Mouse (Mus musculus) Patski (cell line): ENCODE measurements around the gene Ldlr. TPM values are rescaled to one million over a fixed set of nuclear protein-coding genes. Genes with fewer than 3 reads are reported as not detected.
"Not testable (repeated sequence)": the region's sequence is repeated elsewhere in the genome, so short reads cannot be mapped to it uniquely, and the experiment has no call there.

ENCODE experiments used
- ATAC-seq: fragments of 100-300 bp; one replicate; pipeline ENCODE4 v1.8.0; 2021
- CTCF ChIA-PET: fragments of 350-600 bp; sonication (Branson Sonifier 250); formaldehyde crosslinking; loops from one replicate; lab custom pipeline; 2022; ENCODE audit warnings: inconsistent platforms; lab: Charles Lee
- POLR2A ChIA-PET: fragments of 350-600 bp; sonication (Branson Sonifier 250); formaldehyde crosslinking; loops from one replicate; lab custom pipeline; 2022; ENCODE audit warnings: antibody characterized with exemption, inconsistent platforms; lab: Charles Lee
- DNase-seq: peaks from one replicate; pipeline ENCODE4 v3.0.0-alpha.2; 2011; ENCODE audit warnings: low read depth, low spot score
- H3K27me3 ChIP-seq: fragments of 371-371 bp; one replicate; pipeline ENCODE4 v1.5.1; 2021
- CTCF ChIP-seq: fragments of 100-300 bp; IDR thresholded peaks from one replicate; pipeline ENCODE4 v1.5.1; 2021
- in situ Hi-C: fragments of 300-500 bp; cut with MboI; formaldehyde crosslinking; loops from 3 replicates; pipeline ENCODE4 v1.11.1; 2018; ENCODE audit warnings: low pct_unique_long_range_greater_than_20kb, mixed read lengths
- polyA plus RNA-seq: library from polyadenylated mRNA; unstranded; gene quantifications from one replicate; pipeline ENCODE4 v1.2.3, GENCODE M21; 2021

Ldlr gene
- polyA plus RNA-seq, 1 experiment from 2014 or later: 38.4 TPM

- CTCF ChIA-PET: interaction anchor here (0.9 to 1.4 kb wide), 2 partner anchors 12 to 14 kb away, joined by 3 read pairs; no protein-coding TSS in a partner anchor
- ATAC-seq (no peak), DNase-seq (no peak)
- POLR2A ChIA-PET: interaction anchor here (0.7 kb wide), 1 partner anchor 41 kb away, joined by 3 read pairs; no protein-coding TSS in a partner anchor
- TF ChIP-seq CTCF: no peak
- H3K27me3 ChIP-seq: no peaks in the 10 kb centered on the region
- in situ Hi-C loops: no loop called here
Observed at GRCm38 (mm10) chr9:21764084-21764999, 41.1 kb downstream of the Ldlr start.

GRCm38 (mm10) chr9:21767896-21768295, 44.6 kb downstream of the Ldlr start:
- no peak for TF ChIP-seq CTCF
- ChIA-PET CTCF (interaction anchor here (0.9 kb wide), 1 partner anchor 11 kb away, joined by 3 read pairs; no protein-coding TSS in a partner anchor), POLR2A (interaction anchor here (0.6 kb wide), 2 partner anchors 55 to 149 kb away, joined by 3 to 4 read pairs; no protein-coding TSS in a partner anchor)
- no peak for DNase-seq
- in situ Hi-C loops: no loop called here
- no peak for ATAC-seq
- H3K27me3 ChIP-seq: no peaks in the 10 kb centered on the region

GRCm38 (mm10) chr9:21768511-21769411, 45.5 kb downstream of the Ldlr start:
- POLR2A ChIA-PET: interaction anchor here (0.6 kb wide), 1 partner anchor 70 kb away, joined by 3 read pairs; no protein-coding TSS in a partner anchor
- H3K27me3 ChIP-seq: no peaks in the 10 kb centered on the region
- no peak for TF ChIP-seq CTCF
- in situ Hi-C loops: no loop called here
- ATAC-seq (no peak), DNase-seq (no peak)
- CTCF ChIA-PET: interaction anchor here (0.8 to 2.1 kb wide), 3 partner anchors 8 to 45 kb away, joined by 3 to 8 read pairs (median 3); partner anchors contain the start of gene Spc24

GRCm38 (mm10) chr9:21769558-21770183, 46.4 kb downstream of the Ldlr start:
- DNase-seq (no peak), ATAC-seq (no peak)
- in situ Hi-C loops: no loop called here
- no peak for TF ChIP-seq CTCF
- ChIA-PET CTCF (interaction anchor here (0.8 to 2.1 kb wide), 3 partner anchors 9 to 46 kb away, joined by 3 to 8 read pairs (median 3); partner anchors contain the start of gene Spc24), POLR2A (no interaction called here)
- no peaks in the 10 kb centered on the region for H3K27me3 ChIP-seq

GRCm38 (mm10) chr9:21773396-21773795, 50.1 kb downstream of the Ldlr start:
- ATAC-seq, POLR2A ChIA-PET, H3K27me3 ChIP-seq, DNase-seq, in situ Hi-C loops, CTCF ChIA-PET: not testable (repeated sequence)

GRCm38 (mm10) chr9:21774353-21774752, 51.1 kb downstream of the Ldlr start:
- ChIA-PET CTCF (no interaction called here), POLR2A (no interaction called here)
- ATAC-seq (no peak), DNase-seq (no peak)
- no peaks in the 10 kb centered on the region for H3K27me3 ChIP-seq
- in situ Hi-C loops: no loop called here
- TF ChIP-seq CTCF: no peak

- ATAC-seq (no peak), DNase-seq (no peak)
- no peak for TF ChIP-seq CTCF
- no peaks in the 10 kb centered on the region for H3K27me3 ChIP-seq
- in situ Hi-C loops: no loop called here
- ChIA-PET POLR2A (no interaction called here), CTCF (interaction anchor here (1.0 to 1.2 kb wide), 2 partner anchors 17 to 26 kb away, joined by 3 to 4 read pairs; no protein-coding TSS in a partner anchor)
Observed at GRCm38 (mm10) chr9:21777726-21778125, 54.4 kb downstream of the Ldlr start.

- TF ChIP-seq CTCF: no peak
- CTCF ChIA-PET: no interaction called here
- H3K27me3 ChIP-seq: no peaks in the 10 kb centered on the region
- in situ Hi-C loops: no loop called here
- DNase-seq (no peak), ATAC-seq (no peak)
- POLR2A ChIA-PET: no interaction called here
Observed at GRCm38 (mm10) chr9:21781657-21782468, 58.6 kb downstream of the Ldlr start.
